Mouse (Mus musculus) megakaryocyte, embryonic 14.5 days (primary cell): ENCODE measurements around the gene Lmo7.

Experiments used
- FLI1 ChIP-seq: IDR thresholded peaks from 2 replicates; pipeline ENCODE4 v1.6.1; 2012; ENCODE audit warnings: low read length, inconsistent platforms, mixed read lengths
- GATA1 ChIP-seq: IDR thresholded peaks from 3 replicates; pipeline ENCODE4 v1.6.1; 2012; ENCODE audit warnings: mixed read lengths, low read length, inconsistent platforms, borderline replicate concordance

- TF ChIP-seq GATA1 (no peak), FLI1 (no peak)
Observed at GRCm38 (mm10) chr14:101846097-101846882, 116.5 kb downstream of the Lmo7 start.
